Mouse (Mus musculus) layer of hippocampus, adult 9-10 months (tissue): ENCODE results near the gene Dnlz.

Source experiments
- DNase-seq: peaks from one replicate; pipeline ENCODE4 v3.0.0; 2022; ENCODE audit warnings: low spot score

The Dnlz gene

GRCm38 (mm10) chr2:26320245-26321185 is 31.4 kb downstream of the Dnlz start:
- DNase-seq, result no peak

- DNase-seq, result no peak
Measured at GRCm38 (mm10) chr2:26319519-26320244, 32.2 kb downstream of the Dnlz start.

- no peak for DNase-seq
Measured at GRCm38 (mm10) chr2:26319109-26319508, 32.8 kb downstream of the Dnlz start.

GRCm38 (mm10) chr2:26317991-26318672 is 33.8 kb downstream of the Dnlz start:
- DNase-seq, result no peak

GRCm38 (mm10) chr2:26317371-26317770 is 34.5 kb downstream of the Dnlz start:
- no peak for DNase-seq

- DNase-seq, result no peak
Measured at GRCm38 (mm10) chr2:26316576-26317246, 35.2 kb downstream of the Dnlz start.

- no peak for DNase-seq
Measured at GRCm38 (mm10) chr2:26315925-26316311, 36.0 kb downstream of the Dnlz start.

- DNase-seq, result no peak
Measured at GRCm38 (mm10) chr2:26315072-26315924, 36.6 kb downstream of the Dnlz start, which contains the start of gene Gpsm1. Gene Gpsm1 (plus strand): TSS chr2:26315515.

GRCm38 (mm10) chr2:26314281-26315071 is 37.4 kb downstream of the Dnlz start:
- DNase-seq, result no peak

GRCm38 (mm10) chr2:26313394-26313793 is 38.5 kb downstream of the Dnlz start:
- DNase-seq, result no peak

GRCm38 (mm10) chr2:26312812-26313211 is 39.1 kb downstream of the Dnlz start:
- DNase-seq, result no peak

- no peak for DNase-seq
Measured at GRCm38 (mm10) chr2:26311936-26312335, 40.0 kb downstream of the Dnlz start.

- no peak for DNase-seq
Measured at GRCm38 (mm10) chr2:26309739-26310138, 42.2 kb downstream of the Dnlz start.

GRCm38 (mm10) chr2:26306702-26307101 is 45.2 kb downstream of the Dnlz start:
- no peak for DNase-seq

GRCm38 (mm10) chr2:26305555-26305954 is 46.4 kb downstream of the Dnlz start:
- DNase-seq, result no peak

GRCm38 (mm10) chr2:26304711-26305110 is 47.2 kb downstream of the Dnlz start:
- no peak for DNase-seq

- no peak for DNase-seq
Measured at GRCm38 (mm10) chr2:26302005-26302503, 49.9 kb downstream of the Dnlz start.

GRCm38 (mm10) chr2:26300808-26301174 is 51.1 kb downstream of the Dnlz start:
- DNase-seq, result peak; percentile 83

GRCm38 (mm10) chr2:26300161-26300807 is 51.6 kb downstream of the Dnlz start:
- DNase-seq, result no peak
